Mouse (Mus musculus) embryonic facial prominence, embryonic 12.5 days (tissue): ENCODE results near the gene Procr. TPM values are rescaled to one million over a fixed set of nuclear protein-coding genes. Genes with fewer than 3 reads are reported as not detected.

ENCODE experiments used
- ATAC-seq: fragments of 200-750 bp; cut with Nextera tagmentation; 2 replicates; pipeline ENCODE4 v1.8.0; 2017; ENCODE audit not compliant: insufficient number of reproducible peaks, insufficient read depth, low FRiP score, low TSS enrichment
- H3K27ac ChIP-seq: fragments of 300-500 bp; sonication (generic); 2 replicates; pipeline ENCODE4 v1.5.1; 2016; ENCODE audit warnings: mild to moderate bottlenecking
- H3K27me3 ChIP-seq: fragments of 300-500 bp; sonication (generic); 2 replicates; pipeline ENCODE4 v1.6.1; 2016; ENCODE audit warnings: mild to moderate bottlenecking, moderate library complexity
- H3K36me3 ChIP-seq: fragments of 300-500 bp; sonication (generic); 2 replicates; pipeline ENCODE4 v1.6.1; 2016; ENCODE audit warnings: mild to moderate bottlenecking
- H3K4me1 ChIP-seq: fragments of 300-500 bp; sonication (generic); 2 replicates; pipeline ENCODE4 v1.6.1; 2016
- H3K4me2 ChIP-seq: fragments of 300-500 bp; sonication (generic); replicated peaks from 2 replicates; pipeline ENCODE4 v1.6.1; 2016; ENCODE audit warnings: mild to moderate bottlenecking, moderate library complexity
- H3K4me3 ChIP-seq: fragments of 300-500 bp; sonication (generic); 2 replicates; pipeline ENCODE4 v1.5.1; 2016; ENCODE audit warnings: mild to moderate bottlenecking
- H3K9ac ChIP-seq: fragments of 300-500 bp; sonication (generic); 2 replicates; pipeline ENCODE4 v1.6.1; 2016; ENCODE audit warnings: mild to moderate bottlenecking, moderate library complexity
- H3K9me3 ChIP-seq: fragments of 300-500 bp; sonication (generic); 2 replicates; pipeline ENCODE4 v1.6.1; 2016; ENCODE audit warnings: mild to moderate bottlenecking, moderate library complexity
- WGBS: fragments of 180-500 bp; shearing (Covaris S2); methylation state at CpG from one replicate; pipeline ENCODE4 v1.1.7; 2016; 5-methylcytosine and 5-hydroxymethylcytosine counted together
- polyA plus RNA-seq: library from polyadenylated mRNA; unstranded; fragments of >200 nt; fragmentation: Nextera tagmentation; extraction: Ambion mirVana; gene quantifications from 2 replicates; pipeline ENCODE4 v1.2.1, GENCODE M21; 2016

The Procr gene
- polyA plus RNA-seq, 1 experiment from 2014 or later = 3.6 TPM

- Histone ChIP-seq H3K9ac (no peak overlapping the region), H3K4me1 (no peaks in the 10 kb centered on the region), H3K4me3 (no peak overlapping the region), H3K27me3 (0 out of 2 replicates have a peak, but pooled peaks cover 2% of the 10 kb centered on the region), H3K27ac (no peak overlapping the region), H3K4me2 (no peak overlapping the region), H3K36me3 (no peaks in the 10 kb centered on the region), H3K9me3 (no peaks in the 10 kb centered on the region)
- WGBS = 52% methylated on average over 14 of the region's 14 CpGs
- ATAC-seq = no peak
Measured at GRCm38 (mm10) chr2:155756855-155757566, 6.1 kb downstream of the Procr start.

DNA sequence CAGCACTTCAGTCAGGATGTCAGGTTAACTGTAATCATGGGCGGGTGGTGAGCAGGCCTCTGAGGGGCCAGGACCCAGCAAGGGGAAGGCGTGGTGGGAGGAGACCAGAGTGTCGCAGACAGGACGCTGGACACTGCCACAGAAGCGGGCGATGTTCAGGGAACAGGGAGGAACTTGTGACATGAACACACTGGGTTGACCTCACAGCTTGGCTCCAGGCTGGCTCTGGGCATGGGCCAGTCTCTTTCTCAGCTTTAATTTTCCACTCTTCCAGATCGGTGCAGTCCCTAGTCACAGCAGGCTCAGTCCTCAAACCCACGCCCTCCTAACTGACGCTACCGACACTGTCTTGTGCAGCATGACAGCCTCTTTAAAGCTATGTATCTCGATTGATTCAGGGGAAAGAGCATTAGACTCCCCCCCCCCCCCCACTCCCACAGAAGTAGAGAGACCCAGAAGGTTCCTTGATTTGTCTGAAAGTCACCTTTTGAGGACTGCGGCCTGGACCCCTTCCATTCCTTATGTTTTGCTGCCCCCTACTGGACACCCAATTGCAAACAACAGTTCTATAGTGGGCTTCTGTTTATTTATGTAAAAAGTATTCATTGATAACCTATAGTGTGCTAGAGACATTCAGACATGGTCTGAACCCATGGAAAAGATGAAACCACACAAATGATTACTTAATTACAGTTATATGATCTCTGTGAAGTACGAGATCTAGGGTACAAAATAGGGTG lies 13.9 kb downstream of the Procr start:
- Histone ChIP-seq H3K27me3 (peaks cover 7% of the 10 kb centered on the region; the same call in 1 of the 2 replicates), H3K27ac (no peak overlapping the region), H3K9ac (peak overlapping the region; percentile 30; the same call in 1 of the 2 replicates), H3K4me2 (no peak overlapping the region), H3K4me1 (no peaks in the 10 kb centered on the region), H3K4me3 (no peak overlapping the region), H3K9me3 (no peaks in the 10 kb centered on the region), H3K36me3 (no peaks in the 10 kb centered on the region)
- no peak for ATAC-seq
- 51% methylated on average over 13 of the region's 13 CpGs for WGBS

DNA sequence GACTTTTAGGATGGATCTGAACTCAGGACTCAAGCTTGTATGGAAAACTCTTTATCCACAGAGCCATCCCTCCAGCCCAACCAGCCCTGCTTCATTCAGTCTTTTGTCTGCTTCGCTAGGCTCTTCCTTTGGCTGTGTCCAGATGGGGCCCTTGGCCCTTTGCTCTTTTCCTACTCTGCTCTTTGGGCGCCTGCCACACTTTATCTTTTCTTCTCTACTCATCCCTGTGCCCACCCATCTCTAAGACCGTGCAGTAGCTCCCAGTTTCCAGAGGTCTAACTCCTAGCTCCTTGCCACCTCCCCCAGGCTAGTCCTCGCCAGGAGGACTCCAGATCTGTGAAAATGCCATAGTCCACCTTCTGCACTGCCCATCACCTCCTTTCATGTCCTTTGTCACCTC lies 22.7 kb downstream of the Procr start:
- Histone ChIP-seq H3K27ac (no peak overlapping the region), H3K27me3 (peaks cover 45% of the 10 kb centered on the region), H3K9ac (no peak overlapping the region), H3K4me1 (peaks cover 4% of the 10 kb centered on the region; the same call in 1 of the 2 replicates), H3K9me3 (no peaks in the 10 kb centered on the region), H3K36me3 (no peaks in the 10 kb centered on the region), H3K4me2 (no peak overlapping the region), H3K4me3 (no peak overlapping the region)
- WGBS = 68% methylated on average over 4 of the region's 4 CpGs
- no peak for ATAC-seq

- H3K4me2 ChIP-seq = peak overlapping the region; percentile 92
- WGBS = 59% methylated on average over 11 of the region's 11 CpGs
- no peaks in the 10 kb centered on the region for H3K36me3 ChIP-seq
- H3K4me3 ChIP-seq = peak overlapping the region; percentile 47; the same call in 1 of the 2 replicates
- H3K27me3 ChIP-seq = peaks cover 45% of the 10 kb centered on the region
- H3K27ac ChIP-seq = no peak overlapping the region
- H3K4me1 ChIP-seq = peaks cover 4% of the 10 kb centered on the region; the same call in 1 of the 2 replicates
- no peak overlapping the region for H3K9ac ChIP-seq
- no peaks in the 10 kb centered on the region for H3K9me3 ChIP-seq
- ATAC-seq = no peak
Measured at GRCm38 (mm10) chr2:155774261-155774926, 23.5 kb downstream of the Procr start.

DNA sequence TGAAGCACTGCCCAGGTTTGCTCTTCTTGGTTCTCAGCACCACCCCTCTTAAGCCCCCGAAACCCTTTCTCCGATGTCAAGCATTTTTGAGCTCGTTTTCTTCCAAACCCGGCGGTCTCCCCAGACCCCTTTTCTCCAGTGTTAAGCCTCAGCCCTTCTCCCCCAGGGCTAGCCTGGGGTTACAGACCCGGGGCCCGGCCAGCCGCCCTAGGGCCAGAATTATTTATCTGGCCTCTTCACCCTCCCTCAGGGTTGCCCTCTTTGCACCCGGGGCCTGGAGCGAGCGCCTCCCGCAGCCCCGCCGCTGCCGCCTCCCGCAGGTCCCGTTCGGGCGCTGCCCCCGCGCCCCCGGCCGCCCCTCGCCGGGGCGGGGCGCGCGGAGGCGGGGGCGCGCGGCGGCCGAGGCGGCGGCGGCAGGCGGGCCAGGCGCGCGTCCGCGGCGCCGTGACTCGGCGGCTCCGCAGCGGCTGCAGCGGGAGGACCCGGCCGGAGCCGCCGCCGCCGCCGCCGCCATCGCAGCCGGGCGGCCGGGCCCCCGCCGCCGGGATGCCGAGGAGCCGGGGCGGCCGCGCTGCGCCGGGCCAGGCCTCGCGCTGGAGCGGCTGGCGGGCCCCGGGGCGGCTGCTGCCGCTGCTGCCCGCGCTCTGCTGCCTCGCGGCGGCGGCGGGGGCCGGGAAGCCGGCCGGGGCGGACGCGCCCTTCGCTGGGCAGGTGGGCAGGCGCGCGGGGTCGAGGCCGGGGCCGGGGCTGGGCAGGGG lies 24.2 kb downstream of the Procr start, which contains the start of gene Mmp24:
Gene Mmp24 (plus strand): TSS at position 416 of the 758 bp plus-strand sequence.
- ATAC-seq = no peak
- H3K27me3 ChIP-seq = peaks cover 45% of the 10 kb centered on the region
- 0 out of 2 replicates have a peak within 1 kb of the TSS, but pooled peaks have one; percentile 27 for H3K9ac ChIP-seq

DNA sequence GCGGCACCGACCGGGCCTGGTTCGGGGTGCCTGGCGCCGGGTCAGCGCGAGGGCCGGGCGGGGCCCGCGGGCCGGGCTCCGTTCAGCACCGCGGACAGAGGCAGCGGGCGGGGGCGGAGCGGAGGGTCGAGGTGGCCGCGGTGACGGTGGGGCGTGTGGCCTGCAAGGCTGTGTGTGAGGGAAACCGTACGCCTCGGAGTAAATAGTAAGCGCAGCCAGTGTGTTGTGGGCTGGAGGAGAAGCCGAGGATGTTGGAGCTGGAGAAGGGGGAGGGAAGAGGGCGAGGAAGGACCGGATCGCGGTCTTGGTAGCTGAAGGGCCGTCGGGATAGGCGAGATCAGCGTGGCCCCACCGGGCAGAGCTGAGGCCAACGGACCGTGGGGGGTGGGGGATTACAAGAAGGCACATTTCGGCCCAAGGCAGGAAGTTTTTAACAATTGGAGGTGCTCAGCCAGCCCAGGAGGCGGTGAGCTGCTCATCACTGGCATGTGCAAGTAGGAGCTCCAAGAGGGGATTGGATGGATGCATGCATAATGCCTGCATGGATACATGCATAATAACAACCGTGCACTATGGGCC lies 24.9 kb downstream of the Procr start:
- Histone ChIP-seq H3K9me3 (no peaks in the 10 kb centered on the region), H3K27ac (no peak overlapping the region), H3K36me3 (no peaks in the 10 kb centered on the region), H3K27me3 (peaks cover 45% of the 10 kb centered on the region), H3K4me3 (peak overlapping the region; percentile 47), H3K4me1 (peaks cover 4% of the 10 kb centered on the region; the same call in 1 of the 2 replicates), H3K9ac (0 out of 2 replicates have a peak overlapping the region, but pooled peaks have one; percentile 27), H3K4me2 (peak overlapping the region; percentile 92)
- under 1% methylated on average over 44 of the region's 44 CpGs for WGBS
- peak; percentile 73; the same call in 1 of the 2 replicates for ATAC-seq

More for the DNA sequence above, 24.2 kb downstream of the Procr start, which contains the start of gene Mmp24:
- 2% methylated on average over 62 of the region's 100 CpGs for WGBS
- peaks cover 4% of the 10 kb centered on the region; the same call in 1 of the 2 replicates for H3K4me1 ChIP-seq
- no peaks in the 10 kb centered on the region for H3K9me3 ChIP-seq
- no peak within 1 kb of the TSS for H3K27ac ChIP-seq
- peak within 1 kb of the TSS; percentile 47 for H3K4me3 ChIP-seq
- H3K36me3 ChIP-seq = no peaks in the 10 kb centered on the region
- peak within 1 kb of the TSS; percentile 92 for H3K4me2 ChIP-seq

DNA sequence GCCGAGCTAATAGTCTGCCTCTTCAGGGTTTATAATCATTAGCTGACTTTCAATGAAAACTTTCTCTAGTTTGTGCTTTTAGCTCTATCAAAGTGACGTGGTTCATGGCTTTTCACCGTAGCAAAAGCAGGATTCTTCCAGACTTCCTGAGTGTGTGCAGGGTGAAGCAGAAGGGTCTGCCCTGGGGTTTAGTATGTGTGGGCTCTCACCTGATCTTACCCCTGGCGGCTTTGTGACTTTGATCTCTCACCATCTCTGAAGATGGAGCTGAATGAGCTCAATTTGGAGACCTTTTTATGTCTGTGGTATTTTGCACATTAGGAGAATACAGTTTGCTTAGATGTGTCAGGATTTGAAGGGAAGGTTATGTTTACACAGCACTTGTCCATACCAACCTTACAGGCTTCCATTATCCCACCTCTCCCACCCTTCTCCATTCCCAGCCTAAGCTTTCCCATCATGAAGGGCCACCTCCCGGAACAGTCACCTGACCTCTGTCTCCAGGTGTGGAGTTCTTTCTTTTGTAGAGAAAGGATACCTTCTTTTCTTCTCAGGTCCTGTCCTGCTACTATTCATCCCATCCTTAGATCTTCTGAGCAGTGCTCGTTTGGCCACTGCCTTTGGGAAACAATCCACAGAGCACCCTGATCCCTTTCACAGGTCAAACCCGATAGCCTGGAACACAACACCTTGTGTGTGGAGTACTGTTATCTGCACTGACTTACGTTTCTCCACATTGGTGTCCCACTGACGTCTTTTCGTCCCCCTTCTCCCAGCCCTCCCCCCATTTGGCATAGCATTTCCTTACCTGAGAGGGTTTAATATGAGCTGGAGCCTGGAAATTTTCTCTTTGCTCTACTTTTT lies 26.1 kb downstream of the Procr start:
- H3K9me3 ChIP-seq = no peaks in the 10 kb centered on the region
- no peak for ATAC-seq
- no peak overlapping the region for H3K27ac ChIP-seq
- H3K27me3 ChIP-seq = peaks cover 45% of the 10 kb centered on the region
- H3K4me2 ChIP-seq = no peak overlapping the region
- no peak overlapping the region for H3K4me3 ChIP-seq
- H3K4me1 ChIP-seq = peaks cover 4% of the 10 kb centered on the region; the same call in 1 of the 2 replicates
- 68% methylated on average over 10 of the region's 10 CpGs for WGBS
- no peaks in the 10 kb centered on the region for H3K36me3 ChIP-seq
- H3K9ac ChIP-seq = no peak overlapping the region

DNA sequence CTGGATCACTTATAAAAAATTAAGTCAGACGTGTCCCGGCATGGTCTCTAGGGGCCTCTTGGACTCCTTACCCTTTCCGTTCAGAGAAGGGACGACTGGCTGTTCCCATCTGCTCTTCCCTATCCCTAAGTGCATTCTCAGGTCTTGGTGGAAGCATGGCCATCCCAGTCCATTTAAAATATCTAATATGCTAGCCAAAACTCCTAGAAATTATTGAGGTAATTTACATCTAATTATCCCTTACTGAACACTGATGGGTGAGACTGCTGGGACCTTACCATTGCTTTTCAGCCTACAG lies 26.7 kb downstream of the Procr start:
- Histone ChIP-seq H3K4me2 (no peak overlapping the region), H3K27ac (no peak overlapping the region), H3K9me3 (no peaks in the 10 kb centered on the region), H3K36me3 (no peaks in the 10 kb centered on the region), H3K27me3 (peaks cover 45% of the 10 kb centered on the region), H3K4me1 (peaks cover 4% of the 10 kb centered on the region; the same call in 1 of the 2 replicates), H3K9ac (no peak overlapping the region), H3K4me3 (no peak overlapping the region)
- 70% methylated on average over 4 of the region's 4 CpGs for WGBS
- ATAC-seq = no peak

- H3K27ac ChIP-seq = no peak overlapping the region
- no peak for ATAC-seq
- H3K9ac ChIP-seq = no peak overlapping the region
- peaks cover 4% of the 10 kb centered on the region; the same call in 1 of the 2 replicates for H3K4me1 ChIP-seq
- H3K36me3 ChIP-seq = no peaks in the 10 kb centered on the region
- H3K4me2 ChIP-seq = no peak overlapping the region
- H3K9me3 ChIP-seq = no peaks in the 10 kb centered on the region
- 69% methylated on average over 6 of the region's 6 CpGs for WGBS
- peaks cover 41% of the 10 kb centered on the region for H3K27me3 ChIP-seq
- H3K4me3 ChIP-seq = no peak overlapping the region
Measured at GRCm38 (mm10) chr2:155778004-155778403, 27.1 kb downstream of the Procr start.

- no peak overlapping the region for H3K4me2 ChIP-seq
- no peaks in the 10 kb centered on the region for H3K9me3 ChIP-seq
- no peaks in the 10 kb centered on the region for H3K36me3 ChIP-seq
Measured at GRCm38 (mm10) chr2:155779066-155779465, 28.1 kb downstream of the Procr start.

More at GRCm38 (mm10) chr2:155779066-155779465, 28.1 kb downstream of the Procr start:
- no peak overlapping the region for H3K27ac ChIP-seq
- H3K27me3 ChIP-seq = peaks cover 30% of the 10 kb centered on the region
- no peak for ATAC-seq
- H3K9ac ChIP-seq = no peak overlapping the region
- H3K4me3 ChIP-seq = no peak overlapping the region
- WGBS = 62% methylated on average over 7 of the region's 7 CpGs
- peaks cover 4% of the 10 kb centered on the region; the same call in 1 of the 2 replicates for H3K4me1 ChIP-seq
